Mouse (Mus musculus): Measurements from ENCODE around the gene Mcm6. TPM values are rescaled to one million over a fixed set of nuclear protein-coding genes. Genes with fewer than 3 reads are reported as not detected.
A peak's percentile ranks its signal among the peaks of the same experiment; 100 is the strongest.

The Mcm6 gene
- polyA plus RNA-seq (2012; rRNA removed) = 14.0 and 18.5 TPM in 2 replicates

DNA sequence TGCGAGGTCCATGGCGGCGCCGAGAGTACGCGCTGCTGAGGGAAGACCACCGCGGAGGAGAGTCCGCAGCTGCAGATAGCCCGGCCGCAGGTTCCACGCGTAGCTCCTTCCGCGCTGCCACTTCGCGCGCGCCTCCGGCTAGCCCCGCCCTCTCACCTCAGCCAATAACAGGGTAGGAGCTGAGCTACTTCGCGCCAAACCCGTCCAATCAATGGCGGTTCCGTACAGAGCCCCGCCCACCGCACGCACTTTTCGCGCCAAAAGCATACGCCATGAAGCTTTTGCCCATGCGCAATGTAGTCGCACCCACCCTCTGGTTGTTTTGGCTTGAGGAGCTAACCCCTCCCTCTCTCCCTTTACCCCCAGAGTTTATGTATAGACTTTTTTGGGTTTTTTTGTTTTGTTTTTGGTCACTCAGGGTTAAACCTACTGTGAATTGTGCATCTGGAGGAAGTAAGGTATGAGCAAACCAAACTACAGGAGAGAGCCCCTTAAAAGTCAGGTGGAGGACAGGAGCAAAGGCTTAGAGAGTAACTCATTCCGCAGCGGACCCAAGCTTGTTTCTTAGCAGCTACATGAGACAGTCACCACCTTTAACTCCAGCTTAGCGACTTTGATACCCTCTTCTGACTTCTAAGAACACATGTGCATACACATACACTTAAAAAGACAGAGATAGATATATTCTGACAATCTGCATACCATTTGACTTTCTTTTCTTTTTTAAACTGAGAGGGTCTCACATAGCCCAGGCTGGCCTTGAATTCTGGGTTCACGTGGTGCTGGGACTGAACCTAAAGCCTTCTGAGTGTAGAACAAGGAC, at the start of gene Mcm6:
TSS of gene Mcm6 (minus strand) at position 111 of the 823 bp plus-strand sequence.
- DNase-seq (ENCODE audit: low spot score) = peak; percentile 77

DNA sequence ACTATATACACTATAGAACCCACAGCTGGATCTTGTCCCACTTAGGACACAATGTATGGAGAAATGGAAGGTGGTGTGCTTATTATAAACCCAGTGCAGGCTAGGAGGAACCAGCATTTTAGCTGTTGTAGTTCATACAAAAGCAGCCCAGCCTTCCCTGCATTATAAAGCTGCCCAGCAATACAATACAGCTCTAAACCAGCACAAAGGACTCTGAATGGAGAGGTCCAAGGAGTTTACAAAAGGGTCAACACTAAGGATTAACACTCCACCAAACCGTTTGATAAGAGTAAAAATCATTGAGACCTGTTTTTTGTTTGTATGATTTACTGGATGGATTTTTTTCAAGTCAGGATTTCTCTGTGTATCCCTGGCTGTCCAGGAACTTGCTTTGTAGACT, 47.4 kb upstream of the Mcm6 start:
- no peak for DNase-seq (ENCODE audit: low spot score)

DNA sequence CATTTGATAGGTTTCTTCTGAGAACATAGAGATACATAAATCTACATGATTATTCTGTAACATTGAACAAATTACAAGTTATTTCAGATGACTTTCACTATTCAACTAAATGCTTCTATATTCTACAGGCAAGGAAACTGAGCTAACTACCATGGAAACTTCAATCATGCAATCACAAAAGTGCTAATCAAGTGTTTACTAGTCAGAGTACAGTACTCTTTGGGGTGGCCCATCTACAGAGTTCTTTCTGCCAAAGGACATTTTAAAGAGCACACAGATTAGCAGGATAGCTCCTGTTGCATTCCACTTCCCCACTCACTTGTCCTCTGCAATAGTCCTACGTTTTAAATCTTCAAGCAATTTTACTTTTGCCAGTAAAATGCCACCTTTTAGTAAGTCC, 46.2 kb upstream of the Mcm6 start:
- DNase-seq (ENCODE audit: low spot score) = no peak

DNA sequence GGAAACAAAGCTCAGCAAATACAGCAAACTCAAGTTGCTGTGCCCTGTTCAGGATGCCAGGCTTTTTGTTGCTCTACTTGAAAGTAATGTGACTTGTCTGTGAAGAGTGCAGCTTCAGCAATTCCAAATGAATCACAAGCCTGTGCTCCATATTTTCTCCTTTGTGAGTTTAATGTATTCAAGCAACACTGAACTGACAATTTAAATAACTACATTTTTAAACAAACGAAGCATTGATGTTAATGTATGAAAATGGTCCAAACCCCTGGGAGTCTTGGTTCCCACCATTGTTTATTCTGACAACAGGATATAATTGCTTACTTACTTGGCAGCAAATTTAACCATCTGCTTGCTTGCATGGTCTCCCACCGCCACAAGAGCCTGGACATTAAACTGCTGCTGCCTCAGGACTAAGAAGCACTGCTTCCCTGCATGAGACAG, 45.6 kb upstream of the Mcm6 start:
- no peak for DNase-seq (ENCODE audit: low spot score)

DNA sequence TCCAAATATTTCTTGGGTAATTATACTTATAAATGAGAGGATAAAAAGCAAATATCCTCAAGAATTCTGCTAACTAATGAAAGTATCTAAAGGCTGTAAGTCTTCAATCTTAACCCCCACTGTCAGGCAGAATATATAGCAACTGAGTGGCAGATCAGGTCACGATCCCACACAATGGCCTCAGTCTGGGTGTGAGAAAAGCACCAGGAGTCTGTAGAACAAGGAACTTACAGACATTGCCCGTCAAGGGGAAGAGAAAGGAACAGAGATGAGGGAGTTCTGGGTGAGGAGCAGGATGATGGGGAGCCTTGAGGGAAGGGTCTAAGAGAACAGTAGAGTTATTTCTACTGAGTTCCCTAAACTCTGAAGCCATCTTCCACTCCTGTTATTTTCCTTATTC, 41.5 kb upstream of the Mcm6 start:
- no peak for DNase-seq (ENCODE audit: low spot score)

DNA sequence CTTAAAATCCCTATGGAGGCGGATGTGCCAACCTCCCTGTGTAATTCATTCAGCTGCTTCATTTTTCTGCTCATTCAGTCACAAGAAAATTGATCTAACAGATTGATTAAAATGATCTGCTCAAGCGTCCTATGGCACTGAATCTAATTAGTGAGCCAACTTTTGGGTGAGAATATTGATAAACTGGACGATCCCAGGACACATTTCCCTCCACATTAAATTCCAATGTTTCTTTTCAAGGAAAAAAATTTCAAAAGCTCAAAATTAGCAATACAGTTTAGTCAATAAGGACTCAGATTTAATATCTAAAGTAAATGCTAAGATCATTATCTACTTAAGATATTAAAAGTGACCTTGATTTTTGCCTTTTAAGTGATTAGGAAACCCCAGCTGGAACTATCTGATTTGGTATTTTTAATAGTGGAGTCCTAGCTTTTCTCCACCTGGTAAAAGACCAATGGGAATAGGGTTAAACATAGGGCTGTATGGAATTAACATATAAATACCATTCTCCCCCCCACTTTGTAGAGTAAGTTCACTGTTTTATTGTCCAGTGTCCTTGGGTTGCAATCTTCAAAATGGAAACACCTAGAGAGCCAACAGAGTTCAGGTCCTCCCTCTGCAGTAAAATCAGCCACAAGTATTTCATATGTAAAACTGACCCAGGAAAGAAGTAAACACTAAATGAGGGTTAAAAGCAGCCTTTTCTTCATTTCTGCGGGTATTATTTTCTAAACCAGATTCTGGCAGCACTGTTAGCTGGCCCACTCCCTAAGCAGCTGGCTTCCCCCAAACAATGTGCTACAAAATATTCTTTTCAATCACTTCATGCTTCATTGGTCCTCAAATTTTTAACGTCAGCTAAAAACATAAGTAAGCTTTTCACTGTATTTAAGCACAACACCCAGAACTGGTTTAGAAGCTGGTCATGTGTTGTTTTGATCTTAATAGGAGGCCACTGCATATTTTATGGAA, 40.8 kb upstream of the Mcm6 start:
- no peak for DNase-seq (ENCODE audit: low spot score)

DNA sequence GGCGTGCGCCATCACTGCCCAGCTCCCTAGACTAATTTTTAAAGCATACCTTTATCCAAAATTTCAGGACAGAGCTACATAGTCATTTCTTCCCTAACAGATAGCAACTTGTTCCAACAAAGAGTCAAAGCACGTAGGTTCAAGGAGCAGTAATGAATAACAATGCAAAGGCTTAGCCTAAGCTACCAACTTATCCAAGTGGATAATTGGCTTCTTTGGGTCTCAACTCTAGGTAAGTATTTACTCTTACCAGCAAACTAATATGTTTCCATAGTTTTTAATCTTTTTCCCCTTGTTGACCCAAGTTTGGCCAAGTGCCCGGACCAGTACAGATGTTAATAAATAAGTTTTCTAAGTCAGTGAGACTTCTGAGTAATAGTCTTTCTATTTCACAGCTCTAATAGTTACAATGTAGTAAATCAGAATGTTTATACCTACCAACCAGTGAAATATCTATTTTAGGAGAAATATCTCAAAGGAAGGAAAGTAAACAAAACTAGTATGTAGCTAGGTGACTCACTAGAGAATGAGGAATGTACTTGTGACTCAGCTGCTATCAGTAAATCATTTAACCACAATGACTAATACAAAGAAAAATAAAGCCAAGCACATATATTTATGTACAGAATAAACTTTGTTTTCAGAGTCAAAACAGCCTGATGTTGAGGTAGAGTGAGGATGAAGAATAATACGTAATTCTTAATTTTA, 39.4 kb upstream of the Mcm6 start:
- no peak for DNase-seq (ENCODE audit: low spot score)

DNA sequence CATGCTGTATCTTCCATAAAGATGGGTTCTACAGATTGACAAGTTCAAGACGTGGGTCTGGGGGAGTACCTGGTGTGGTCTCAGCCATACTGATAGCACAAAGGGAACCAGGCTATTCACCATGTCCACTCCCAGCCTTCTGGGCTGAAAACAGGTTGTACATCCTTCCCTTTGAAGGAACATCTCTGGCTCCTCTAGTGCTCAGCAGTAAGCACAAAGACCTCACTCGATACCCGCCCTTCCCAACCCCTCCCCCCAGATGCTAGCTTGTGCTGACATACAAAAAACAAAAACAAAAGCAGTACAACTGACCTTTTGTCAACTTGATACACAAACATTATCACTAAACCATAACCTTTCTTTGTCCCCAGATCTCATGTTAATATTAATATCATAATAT, 35.2 kb upstream of the Mcm6 start:
- no peak for DNase-seq (ENCODE audit: low spot score)

DNA sequence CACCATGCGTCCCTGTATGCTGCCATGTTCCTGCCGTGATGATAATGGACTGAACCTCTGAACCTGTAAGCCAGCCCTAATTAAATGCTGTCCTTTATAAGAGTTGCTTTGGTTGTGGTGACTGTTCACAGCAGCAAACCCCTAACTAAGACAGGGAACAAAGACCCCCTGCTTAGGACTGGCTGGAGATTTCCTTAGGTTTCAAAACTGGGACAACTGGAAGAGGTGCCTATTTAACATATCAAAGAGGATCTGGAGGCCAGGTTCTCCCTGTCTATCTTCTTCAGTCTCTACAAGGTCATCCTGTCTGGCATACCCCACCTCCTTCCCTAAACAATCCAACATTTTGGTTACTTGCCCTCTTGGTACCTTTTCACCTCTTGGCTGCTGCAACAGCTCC, 32.9 kb upstream of the Mcm6 start:
- no peak for DNase-seq (ENCODE audit: low spot score)

DNA sequence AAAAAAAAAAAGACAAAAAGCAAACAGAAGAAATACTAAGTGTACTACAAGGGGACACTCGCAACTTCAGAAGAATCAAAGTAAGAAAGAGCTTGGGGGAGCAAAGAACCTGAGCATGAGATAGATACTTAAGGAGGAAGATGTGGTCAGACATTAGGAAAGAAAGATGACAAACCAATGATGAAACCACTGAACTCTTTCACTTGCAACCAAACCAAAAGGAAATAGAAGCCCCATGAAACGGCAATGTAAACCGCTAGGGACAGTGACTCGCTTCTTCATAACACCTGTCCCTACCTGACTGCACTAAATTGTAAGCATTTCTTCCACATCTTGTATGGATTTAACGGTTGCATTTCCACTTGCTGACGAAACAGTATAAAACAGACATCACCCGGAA, 27.0 kb upstream of the Mcm6 start:
- DNase-seq (ENCODE audit: low spot score) = no peak

DNA sequence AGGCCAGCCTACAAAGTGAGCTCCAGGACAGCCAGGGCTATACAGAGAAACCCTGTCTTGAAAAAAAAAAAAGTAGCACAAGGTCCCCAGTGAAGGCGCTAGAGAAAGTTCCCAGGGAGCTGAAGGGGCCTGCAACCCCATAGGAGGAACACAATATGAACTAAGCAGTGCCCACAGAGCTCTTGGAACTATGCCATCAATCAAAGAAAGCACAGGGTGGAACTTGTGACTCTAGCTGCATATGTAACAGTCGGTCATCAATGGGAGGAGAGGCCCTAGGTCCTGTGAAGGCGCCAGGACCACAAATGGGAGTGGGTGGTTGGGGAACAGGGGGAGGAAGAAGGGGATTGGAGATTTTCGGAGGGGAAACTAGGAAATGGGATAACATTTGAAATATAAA, 17.4 kb upstream of the Mcm6 start:
- no peak for DNase-seq (ENCODE audit: low spot score)

DNA sequence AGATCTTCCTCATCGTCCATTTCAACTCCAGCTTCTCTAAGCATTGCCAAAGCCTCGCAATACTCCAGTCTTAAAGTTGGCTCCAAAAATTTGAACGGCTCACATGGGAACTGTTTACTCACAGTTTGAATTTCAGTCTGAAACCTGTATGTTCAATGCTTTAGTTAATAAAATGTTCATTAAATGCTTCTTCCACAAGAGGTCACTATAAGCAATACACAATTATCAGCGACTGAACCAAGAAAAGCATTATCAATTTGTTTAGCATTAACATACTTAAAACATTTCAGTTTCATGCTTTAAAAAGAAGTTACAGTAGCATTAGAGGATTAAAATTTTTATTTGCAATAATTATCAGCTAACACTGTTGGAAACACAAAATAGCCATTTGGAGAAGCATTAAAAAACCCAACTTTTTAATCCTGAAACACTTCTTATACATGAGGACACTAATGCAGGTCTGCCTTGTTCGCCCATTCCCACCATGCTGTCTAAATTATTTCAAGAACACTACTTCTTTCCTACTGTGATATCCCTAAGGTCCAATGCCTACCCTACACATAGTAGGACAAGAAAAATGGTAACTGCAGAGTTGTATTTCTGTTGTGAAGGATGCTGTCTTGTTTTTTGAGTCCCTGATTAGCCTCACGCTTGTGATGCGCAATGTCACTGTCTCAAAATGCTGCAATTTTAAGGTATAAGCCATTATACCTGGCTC, 12.8 kb upstream of the Mcm6 start:
- no peak for DNase-seq (ENCODE audit: low spot score)

DNA sequence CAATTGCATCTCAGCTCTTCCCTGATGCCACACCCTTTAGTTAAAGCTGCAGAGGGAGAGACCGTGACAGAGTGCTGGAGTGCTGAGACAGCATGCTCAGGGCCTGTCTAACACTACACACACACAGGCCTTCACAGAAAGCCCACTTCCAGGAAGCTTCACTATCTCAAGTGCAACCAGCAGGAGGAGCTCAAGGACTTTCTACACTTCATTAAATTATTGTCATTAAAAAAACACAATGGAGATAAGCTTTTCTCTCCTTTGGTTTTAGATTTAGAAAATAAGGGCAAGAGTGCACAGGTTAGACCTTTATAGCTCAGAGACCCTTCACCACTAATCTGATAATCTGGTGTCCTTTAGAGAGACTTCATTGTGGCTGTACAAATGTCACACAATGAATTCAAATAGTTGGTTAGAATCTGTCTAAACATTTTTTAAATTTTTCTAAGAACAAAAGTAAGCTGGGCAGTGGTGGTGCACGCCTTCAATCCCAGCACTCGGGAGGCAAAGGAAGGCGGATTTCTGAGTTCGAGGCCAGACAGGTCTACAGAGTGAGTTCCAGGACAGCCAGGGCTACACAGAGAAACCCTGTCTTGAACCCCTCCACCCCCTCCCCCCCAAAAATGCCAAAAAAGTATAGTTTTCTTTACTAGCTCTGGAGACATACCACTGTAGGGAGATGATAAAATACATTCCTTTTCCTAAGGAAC, 9.4 kb upstream of the Mcm6 start:
- DNase-seq (ENCODE audit: low spot score) = no peak

DNA sequence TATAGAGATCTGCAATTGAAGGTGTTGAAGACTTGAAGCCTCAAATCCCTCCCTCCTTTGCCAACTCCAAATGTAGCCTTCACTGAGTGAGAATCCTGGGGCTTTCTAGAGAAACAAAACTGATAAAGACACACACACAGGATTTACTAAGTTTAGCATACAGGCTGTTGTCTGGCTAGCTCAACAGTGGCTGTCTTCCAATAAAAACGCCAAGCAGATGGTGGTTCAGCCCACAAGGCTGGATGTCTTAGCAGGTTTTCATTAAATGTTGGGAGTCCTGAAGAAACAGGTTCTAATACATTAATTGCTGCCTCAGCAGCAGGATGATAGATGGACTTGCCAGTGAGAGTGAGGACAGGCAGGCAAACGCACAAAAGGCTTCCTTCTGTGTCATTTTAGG, 1.1 kb upstream of the Mcm6 start:
- DNase-seq (ENCODE audit: low spot score) = no peak

DNA sequence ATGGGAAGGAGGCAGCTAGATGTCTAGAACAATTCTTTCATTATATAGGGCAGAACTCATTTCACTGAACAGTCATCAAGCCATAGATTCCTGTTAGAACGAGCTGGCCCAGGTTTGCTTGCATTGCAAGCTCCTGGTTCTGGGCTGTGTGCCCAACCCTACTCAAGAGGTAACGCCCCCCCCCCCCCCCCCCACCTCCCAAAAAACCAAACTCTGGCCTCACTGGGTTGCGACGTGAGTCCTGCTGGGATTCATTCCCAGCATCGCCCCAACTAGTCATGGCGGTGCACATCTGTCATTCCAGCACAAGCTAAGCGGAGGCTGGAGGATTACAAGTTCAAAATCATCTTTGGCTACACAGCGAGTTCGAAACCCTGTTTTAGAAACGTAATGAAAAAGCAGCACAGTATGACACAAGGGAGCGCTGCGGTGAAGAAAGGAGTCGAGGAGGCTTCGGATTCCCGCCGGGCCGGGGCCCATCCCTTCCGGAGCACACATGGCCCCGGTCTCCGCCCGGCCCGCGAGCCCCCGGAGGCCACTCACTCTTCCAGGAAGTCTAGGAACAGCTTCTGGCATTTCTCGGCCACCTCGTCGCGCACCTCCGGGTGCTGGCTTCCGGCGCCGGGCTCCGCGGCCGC, 429 bp downstream of the Mcm6 start:
- no peak for DNase-seq (ENCODE audit: low spot score)

DNA sequence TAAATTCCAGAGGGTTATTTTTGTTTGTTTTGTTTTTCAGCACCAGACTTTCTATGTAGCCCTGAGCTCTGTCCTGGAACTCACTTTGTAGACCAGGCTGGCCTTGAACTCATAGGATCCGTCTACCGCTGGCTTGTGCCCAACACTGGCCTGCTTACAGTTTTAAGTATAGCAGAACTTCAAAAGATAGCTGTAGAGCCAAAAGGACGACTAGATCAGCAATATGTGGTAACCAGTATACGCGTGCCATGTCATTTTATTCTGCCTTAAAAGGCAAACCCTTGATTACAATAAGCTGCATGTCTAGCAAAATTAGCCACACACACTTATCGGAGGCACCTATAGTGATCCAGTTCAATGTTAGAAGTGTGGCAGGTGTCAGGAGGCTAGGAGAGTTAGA, 1.2 kb downstream of the Mcm6 start:
- DNase-seq (ENCODE audit: low spot score) = no peak

DNA sequence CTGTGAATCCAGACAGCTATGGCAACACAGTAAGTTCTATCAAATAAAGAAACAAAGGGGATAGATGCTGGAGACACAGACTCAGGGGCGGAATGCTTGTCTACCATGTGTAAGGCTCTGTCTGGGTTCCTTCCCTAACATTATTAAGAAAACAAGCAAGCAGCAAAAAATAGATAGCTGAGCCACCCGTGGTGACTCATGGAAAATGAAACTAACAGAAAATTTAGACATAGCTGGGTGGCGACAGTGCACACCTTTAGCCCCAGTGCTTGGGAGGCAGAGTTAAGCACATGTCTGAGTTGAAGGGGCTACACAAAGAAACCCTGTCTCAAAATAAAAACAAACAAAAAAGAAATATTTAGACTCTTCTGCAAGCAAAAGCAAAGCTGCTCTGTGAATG, 2.0 kb downstream of the Mcm6 start:
- no peak for DNase-seq (ENCODE audit: low spot score)

DNA sequence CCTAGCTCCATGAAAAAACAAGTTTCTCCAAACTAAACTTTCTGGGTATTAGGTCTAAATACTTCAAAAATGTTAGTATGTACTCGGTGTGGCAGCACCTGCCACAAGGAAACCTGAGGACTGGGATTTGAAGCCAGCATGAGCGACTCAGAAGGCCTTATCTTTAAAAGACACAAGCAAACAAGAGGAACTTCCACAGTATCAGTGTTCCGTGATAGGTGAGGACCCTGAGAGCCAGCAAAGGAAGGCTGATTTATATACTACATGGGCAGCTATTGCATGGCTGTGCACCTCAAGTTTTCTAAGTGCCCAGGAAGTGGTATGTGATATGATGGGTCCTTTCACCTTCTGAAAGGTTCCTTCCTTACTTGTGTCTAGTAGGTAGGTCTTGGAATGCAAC, 6.4 kb downstream of the Mcm6 start:
- DNase-seq (ENCODE audit: low spot score) = no peak

DNA sequence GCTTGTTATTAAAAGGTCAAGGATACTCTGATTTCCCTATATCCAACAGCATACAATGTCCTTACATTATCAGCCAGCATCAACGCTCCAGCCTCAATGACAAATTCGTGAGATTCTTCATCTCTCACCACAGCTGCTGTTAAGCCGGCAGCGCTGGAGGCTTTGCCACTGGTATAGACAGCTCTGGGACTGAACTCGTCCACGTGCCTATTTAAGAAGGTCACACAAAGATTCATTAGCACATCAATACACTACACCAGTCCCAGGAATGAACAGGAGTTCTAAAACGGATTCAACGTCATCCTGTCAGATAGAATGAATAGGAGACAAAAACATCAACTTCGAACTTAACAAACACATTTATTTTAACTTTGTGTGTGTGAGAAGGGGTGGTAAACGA, 15.2 kb downstream of the Mcm6 start:
- DNase-seq (ENCODE audit: low spot score) = no peak

DNA sequence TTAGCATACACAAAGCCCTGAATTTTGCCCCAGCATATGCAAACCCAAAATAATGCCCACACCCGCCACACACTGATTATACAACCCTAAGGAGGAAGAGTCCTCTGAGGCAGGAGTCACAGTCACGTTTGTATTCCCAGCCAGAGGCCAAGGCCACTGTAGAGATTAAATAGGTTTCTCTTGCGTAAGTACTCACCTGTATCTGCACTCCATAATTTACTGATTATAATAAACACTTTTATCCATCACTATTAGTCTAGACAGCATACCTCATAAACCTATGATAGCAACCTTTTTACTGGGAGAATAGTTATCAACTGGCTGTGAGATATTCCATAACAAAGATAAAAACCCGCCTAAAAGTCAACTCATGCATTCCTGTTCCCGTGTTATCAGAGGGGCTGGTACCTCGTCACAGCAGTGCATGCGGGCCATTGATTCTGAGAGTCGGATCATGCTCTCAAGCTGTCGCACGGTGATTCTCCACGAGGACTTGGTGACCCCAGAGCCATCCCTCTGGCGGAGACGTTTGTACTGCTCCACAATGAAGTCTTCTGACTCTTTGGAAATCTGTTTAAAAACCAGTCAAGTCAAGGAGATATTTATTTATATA, 21.6 kb downstream of the Mcm6 start:
- no peak for DNase-seq (ENCODE audit: low spot score)
